Mouse (Mus musculus) thymus, adult 2 months (tissue): Measurements from ENCODE around the gene Adpgk.

Source experiments
- CTCF ChIP-seq: fragments of 200-500 bp; IDR thresholded peaks from 2 replicates; pipeline ENCODE4 v1.5.1; 2012; ENCODE audit warnings: mild to moderate bottlenecking, control low read depth, low read length, moderate library complexity, borderline replicate concordance; ENCODE audit not compliant: control insufficient read depth, poor library complexity, insufficient read depth; ENCODE audit errors: extremely low read depth
- POLR2A ChIP-seq: fragments of 200-500 bp; IDR thresholded peaks from 2 replicates; pipeline ENCODE4 v1.6.1; 2012; ENCODE audit warnings: mild to moderate bottlenecking, low read length, control low read depth, moderate library complexity; ENCODE audit not compliant: control insufficient read depth, poor library complexity, insufficient read depth; ENCODE audit errors: extremely low read depth

DNA sequence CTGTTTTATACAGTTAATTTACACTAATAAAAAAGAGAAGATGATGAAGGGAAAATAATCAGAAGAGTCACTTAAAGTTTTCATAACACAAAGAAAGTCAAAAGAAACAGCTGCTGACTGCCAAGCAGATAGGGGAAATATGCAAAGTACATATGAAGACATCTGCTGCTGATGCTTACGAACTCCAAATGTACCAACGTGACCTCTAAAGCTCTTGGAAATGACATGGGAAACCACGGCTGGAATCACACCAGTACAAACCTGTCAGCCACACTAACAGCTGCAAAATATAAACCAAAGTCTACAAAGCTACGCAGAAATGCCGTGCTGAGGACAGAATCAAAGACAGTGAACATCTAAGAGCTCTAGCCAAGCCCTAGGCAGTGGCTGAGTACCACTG is 47.7 kb downstream of the Adpgk start:
- TF ChIP-seq POLR2A (no peak), CTCF (no peak)
